Mouse (Mus musculus) lung, postnatal 4 days (tissue): ENCODE measurements around the gene Gucd1.
"Not testable (repeated sequence)": the region's sequence is repeated elsewhere in the genome, so short reads cannot be mapped to it uniquely, and the experiment has no call there.

Experiments
- DNase-seq, 2 experiments: peaks; one replicate each; pipeline ENCODE4 v3.0.0; 2021

Gucd1 gene

GRCm38 (mm10) chr10:75517758-75518143, at the start of gene Gucd1:
Gucd1 (minus strand) TSS chr10:75517972.
- peak; percentile 98 for DNase-seq

GRCm38 (mm10) chr10:75566765-75567164, 49.0 kb upstream of the Gucd1 start:
- DNase-seq = not testable (repeated sequence)

GRCm38 (mm10) chr10:75566321-75566720, 48.5 kb upstream of the Gucd1 start:
- no peak for DNase-seq

- no peak for DNase-seq
Observed at GRCm38 (mm10) chr10:75565906-75566305, 48.1 kb upstream of the Gucd1 start.

- DNase-seq = peak in 1 of 2 experiments; percentile 45
Observed at GRCm38 (mm10) chr10:75565436-75565835, 47.7 kb upstream of the Gucd1 start.

- no peak for DNase-seq
Observed at GRCm38 (mm10) chr10:75564687-75565265, 47.0 kb upstream of the Gucd1 start.

DNA sequence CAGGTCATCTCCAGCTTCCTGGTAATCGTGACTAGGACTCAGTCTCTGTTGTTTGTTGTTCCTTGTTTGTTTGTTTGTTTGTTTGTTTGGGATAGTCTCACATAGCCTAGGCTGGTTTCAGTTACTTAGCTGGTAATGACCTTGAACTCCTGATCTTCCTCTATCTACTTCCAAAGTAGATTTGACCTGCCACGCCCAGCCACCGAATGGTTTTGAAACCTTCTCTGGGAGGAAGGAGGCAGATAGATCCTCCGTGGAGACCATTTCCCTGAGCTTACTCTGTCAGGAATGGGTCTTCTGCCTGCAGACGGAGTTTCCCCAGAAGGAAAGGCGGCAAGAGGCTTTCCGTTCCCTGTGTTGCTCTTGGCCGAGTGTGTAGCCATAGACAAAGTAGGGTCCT, 44.8 kb upstream of the Gucd1 start:
- DNase-seq = no peak

DNA sequence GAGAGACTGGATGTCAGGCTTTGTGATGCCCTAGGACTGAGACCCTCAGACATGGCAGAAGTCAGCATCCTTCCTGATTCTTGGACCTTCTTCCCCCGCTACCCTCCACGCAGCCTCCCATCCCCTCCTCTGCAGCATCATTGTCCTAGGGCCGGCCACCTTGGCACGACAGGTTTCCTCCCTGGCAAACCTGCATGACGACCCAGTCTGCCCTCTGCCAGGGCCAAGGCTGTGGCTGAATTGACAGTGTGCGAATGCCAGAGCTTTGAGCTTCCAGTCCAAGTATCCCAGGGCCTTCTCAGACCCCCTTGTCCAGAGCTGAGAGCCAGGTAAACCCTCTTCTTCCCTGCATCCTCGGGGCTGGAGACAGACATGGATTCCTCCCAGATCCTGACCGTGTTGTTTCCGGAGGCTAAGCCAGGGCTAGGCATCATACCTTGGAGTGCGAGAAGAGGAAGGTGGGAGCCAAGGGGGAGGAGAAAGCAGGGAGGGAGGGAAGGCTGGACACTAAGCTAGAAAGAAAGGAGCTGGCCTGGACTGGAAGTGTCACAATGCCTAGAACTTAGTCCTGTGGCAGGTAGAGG, 43.4 kb upstream of the Gucd1 start, which contains the start of gene Ggt1:
TSS of gene Ggt1 (plus strand) at position 534 of the 584 bp plus-strand sequence.
- DNase-seq = no peak

DNA sequence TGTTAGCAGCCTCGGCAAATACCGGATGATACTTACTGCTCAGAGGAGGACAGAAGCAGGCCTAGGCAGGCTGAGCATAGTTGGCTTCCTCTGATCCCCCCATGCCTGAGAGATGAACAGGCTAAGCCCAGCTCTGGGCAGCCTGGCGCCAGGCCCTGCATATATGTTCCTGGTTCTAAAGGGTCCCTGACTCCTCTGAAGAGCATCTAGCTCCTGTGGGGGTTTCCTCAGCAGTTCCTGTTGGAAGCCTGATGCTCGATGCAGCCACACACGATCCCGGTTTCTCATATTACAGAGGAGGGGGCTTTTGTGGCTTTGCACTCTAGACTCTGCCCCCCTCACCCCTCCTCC, 42.8 kb upstream of the Gucd1 start:
- no peak for DNase-seq

GRCm38 (mm10) chr10:75559676-75560548, 42.1 kb upstream of the Gucd1 start, which contains the start of gene Lrrc75b:
Lrrc75b (minus strand) TSS chr10:75560330.
- DNase-seq = peak; percentile 49 to 65

DNA sequence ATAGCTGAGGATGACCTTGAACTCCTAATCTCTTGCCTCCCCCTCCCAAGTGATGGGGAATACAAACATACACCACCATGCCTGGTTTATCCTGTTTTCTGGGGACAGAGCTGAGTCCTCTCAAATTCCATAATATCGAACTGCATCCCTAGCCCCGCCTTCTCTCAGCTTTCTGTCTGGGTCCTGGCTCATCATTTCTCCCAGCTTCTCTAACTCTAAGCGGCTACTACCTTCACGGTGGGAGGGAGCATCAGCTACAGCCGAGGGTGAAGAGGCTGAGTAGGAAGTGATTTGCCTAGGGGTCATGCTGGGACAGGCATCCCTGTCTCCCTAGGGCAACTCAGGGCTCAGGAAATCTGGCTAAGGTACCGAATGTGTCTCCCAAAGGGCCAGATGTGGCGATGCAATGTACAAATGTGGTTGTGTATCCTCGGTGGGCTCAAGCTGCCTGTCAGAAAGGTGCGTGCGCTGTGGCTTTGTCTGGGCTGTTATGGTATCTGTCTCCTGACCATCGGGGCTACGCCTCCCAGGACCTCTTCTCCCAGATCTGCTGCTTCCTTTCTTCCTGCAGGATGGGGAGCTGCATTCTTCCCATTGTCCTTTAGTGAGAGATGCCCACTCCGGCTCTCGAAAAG, 41.4 kb upstream of the Gucd1 start:
- no peak for DNase-seq

- DNase-seq = no peak
Observed at GRCm38 (mm10) chr10:75558515-75558914, 40.7 kb upstream of the Gucd1 start.

DNA sequence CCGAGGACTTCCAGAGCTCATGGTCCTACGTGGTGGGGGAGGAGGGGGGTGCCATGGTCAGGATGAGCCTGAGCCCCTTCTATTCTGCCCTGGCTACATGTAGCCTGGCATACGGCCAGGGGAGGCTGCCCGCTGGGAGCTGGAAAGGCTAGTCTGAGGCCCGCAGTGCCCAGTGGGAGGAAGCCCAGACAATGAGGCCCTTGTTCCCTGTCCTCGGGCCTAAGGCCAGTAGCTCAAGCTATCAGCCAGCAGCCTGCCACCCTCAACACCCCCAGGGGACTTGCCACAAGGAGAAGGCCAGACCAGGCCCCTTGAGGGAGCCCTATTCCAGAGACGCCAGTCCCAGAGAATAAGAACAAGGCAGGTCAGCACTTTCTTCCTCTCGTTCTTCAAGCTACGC, 38.3 kb upstream of the Gucd1 start:
- DNase-seq = no peak

DNA sequence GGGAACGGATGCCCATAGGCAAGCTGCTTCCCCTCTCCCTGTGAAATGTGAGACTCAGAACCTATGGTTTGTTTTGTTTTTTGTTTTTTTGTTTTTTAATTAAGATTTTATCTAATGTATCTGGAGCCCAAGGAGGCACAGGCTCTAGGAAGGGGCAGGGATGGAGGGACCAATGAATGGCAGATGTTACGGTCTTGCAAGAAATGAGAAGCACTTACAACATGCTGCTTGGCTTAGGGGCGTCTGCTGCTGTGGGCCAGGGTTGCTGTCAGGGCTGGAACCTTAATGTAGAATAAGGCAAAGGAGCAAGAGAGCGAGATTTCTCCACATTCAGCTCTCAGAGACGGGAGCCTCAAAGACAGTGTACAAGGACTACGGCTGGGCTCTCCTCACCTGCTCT, 37.8 kb upstream of the Gucd1 start:
- DNase-seq = no peak

DNA sequence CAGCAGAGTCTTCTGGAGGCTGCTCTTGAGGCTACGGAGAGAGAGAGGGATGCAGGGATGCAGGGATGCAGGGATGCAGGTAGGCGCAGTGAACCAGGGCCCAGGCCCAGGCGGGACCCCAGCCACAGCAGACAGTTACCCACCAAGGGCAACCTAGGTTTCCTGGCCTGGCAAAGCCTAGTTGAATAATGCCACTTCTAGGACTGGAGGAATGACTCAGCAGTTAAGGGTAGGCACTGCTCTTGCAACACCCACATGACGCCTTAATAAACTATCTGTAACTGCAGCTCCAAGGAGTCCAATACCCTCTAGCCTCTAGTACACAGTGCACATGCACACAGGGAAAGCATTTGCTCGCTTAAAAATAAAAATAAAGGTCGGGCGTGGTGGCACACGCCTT, 36.3 kb upstream of the Gucd1 start:
- DNase-seq = no peak

DNA sequence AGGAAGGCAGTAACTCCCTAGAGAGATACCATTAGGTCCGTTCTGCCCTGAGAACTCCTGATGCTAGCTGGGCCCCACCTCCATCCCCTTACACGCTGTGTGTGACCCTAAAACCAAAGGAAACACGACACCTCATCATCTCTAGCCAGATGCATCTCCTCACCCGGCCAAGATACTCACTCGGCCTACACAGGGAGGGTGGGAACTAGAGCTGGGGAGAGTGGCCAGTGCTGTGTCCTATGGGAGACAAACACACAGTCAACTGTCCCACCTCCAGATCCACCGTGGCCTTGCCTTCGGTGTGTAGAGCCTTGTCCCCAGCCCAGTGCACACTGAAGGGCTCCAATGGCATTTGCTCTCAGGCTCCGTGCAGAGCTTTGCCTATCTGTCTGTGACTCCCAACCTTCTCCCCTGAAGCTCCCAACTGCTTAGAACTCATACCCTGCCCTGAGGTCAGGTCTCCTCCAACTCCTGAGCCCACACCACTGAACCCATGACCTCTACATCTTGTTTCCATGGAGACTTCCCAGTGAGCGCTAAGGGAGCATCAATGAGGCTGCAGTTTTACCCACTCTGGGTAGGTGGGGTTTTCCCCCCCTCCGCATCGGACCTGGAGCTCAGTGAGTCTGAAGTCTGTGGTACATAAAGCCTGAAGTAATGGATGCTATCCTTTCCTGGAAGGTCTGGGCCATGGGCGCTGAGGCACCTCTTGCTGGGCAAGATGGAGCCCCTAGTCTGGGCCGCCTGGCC, 35.1 kb upstream of the Gucd1 start:
- DNase-seq = peak in 1 of 2 experiments; percentile 68

DNA sequence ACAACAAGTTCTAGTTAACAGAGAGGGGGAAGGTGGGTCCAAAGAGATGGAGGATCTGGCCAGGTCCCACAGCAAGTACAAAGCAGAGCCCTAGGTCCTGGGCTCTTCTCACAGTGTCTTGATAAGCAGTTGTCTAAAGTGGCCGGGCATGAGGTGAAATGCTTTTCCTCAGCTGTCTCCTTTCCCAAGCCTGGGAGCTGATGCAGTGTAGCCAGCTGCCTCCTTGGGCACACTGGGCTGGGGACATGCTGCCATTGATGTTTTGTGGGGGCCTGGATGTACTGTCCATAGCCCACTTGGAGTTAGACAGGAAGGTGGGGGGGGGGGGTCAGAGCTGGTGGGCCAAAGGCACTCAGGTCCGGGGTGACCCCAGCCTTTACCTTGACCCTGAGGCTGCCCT, 34.3 kb upstream of the Gucd1 start:
- DNase-seq = no peak

DNA sequence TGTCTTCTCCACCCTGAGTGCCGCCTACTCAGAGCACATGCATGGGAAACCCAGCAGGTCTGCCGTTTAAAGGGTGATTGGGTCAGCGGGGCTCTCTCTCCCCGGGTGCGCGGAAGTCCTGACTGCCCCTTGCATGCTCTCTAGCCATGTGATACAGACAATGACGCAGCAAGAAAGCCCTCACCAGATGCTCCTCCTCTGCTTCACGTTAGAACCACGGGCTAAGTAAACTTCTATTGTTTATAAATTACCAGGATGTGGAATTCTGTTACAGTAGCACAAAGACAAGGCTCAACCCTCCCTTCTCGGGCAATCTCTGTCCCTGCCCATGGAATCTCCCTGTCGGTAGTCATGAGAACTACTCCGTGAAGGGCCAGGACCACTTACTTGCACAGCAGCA, 33.4 kb upstream of the Gucd1 start:
- peak; percentile 45 to 55 for DNase-seq

- no peak for DNase-seq
Observed at GRCm38 (mm10) chr10:75549886-75550285, 32.1 kb upstream of the Gucd1 start.

GRCm38 (mm10) chr10:75548486-75548885, 30.7 kb upstream of the Gucd1 start:
- no peak for DNase-seq

DNA sequence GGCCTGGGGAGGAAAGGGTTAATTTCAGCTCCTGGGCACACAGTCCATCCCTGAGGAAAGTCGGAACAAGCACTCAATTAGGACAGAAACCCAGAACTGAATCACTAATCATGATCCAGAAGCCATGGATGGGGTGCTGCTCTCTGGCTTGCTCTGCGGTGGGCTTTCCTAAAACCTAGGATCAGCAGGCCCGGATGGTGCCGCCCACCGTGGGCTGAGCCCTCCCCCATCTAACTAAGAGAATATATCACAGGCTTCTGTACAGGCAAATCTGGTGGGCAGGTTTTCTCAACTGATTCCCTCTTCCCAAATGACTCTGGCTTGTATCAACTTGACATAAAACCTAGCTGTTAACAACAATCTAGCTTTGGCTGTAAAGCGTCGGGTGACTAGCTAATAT, 30.1 kb upstream of the Gucd1 start:
- no peak for DNase-seq

DNA sequence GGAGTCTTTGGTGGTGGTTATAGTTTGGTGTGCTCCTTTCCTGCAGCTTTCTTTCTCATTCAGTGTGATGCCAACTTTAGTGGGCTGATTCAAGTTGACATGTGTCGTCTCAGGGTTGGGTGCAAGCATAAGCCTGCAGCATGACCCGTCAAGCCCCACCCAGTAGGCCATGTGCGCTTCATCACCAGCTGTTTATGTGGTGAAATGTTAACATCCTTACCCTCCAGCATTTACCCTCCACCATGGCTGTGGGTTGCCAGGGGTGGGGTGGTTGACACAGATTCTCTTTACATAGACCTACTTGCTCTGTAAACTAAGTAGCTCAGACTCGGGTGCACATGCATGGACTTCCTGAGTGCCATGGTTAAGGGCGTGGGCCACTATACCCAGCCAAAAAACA, 18.4 kb upstream of the Gucd1 start:
- no peak for DNase-seq

DNA sequence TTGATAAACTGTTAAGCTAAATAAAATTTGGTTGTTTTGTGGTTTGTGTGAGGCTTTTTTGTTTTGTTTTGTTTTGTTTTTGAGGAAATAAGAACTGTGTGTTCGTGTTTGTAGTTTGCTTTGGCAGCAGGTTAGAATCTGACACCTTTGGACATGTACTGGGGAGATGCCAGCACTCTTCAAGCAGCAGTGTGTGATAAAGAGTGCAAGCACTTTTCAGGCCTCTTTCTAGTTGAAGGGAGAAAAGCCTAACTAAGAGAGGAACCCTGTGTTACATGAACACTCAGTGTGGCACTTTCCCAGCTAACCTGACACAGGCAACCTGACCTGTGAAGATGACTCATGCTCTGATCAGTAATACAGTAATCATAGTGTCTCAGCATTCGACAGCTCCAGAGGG, 17.7 kb upstream of the Gucd1 start:
- no peak for DNase-seq
